In the genomic region with DNA sequence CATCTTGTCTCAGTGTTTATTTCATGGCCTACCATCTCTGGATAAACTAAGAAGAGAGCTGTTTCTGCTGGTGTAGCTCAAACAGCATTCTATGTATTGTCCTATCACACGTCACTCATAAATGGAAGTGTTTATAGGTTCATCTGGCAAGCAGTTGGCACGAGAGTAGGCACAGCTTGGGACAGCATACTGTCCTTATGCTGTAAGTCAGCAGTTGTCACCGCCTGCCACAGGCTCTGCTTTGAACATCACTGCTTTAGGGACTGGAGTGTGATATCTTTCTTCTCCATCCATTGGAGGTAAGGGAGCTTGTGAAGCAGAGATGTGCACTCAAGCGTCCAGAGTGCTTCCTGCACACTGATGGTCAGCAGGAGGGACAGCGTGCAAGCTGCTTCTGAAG, we compare ENCODE assay signal across 15 mouse cellular contexts. TPM values are rescaled to one million over a fixed set of nuclear protein-coding genes. Genes with fewer than 3 reads are reported as not detected.
DNase-seq lines count a peak whose midpoint lies in the region; ATAC-seq lines count a peak whose summit lies in the region.
"Had no signal": no experiment of that assay in that cellular context is flagged by ENCODE, and none has a peak within 500 bp of the region (broad histone marks: within the 10 kb centered on the region; RNA-seq: fewer than 3 reads in every experiment).

No protein-coding gene starts in this region.

- H3K4me1 ChIP-seq in heart, embryonic 12.5 days (replicated peaks) = peaks cover 46% of the 10 kb centered on the region
- H3K4me1 ChIP-seq: limb, embryonic 13.5 days had no signal

- 64% methylated on average over 5 of the region's 5 CpGs for WGBS in heart, embryonic 12.5 days

- H3K4me3 ChIP-seq in heart, embryonic 12.5 days = no peak overlapping the region
- H3K4me3 ChIP-seq: hindbrain, embryonic 13.5 days; limb, embryonic 13.5 days had no signal

- H3K9me3 ChIP-seq in heart, embryonic 12.5 days (replicated peaks) = no peaks in the 10 kb centered on the region
- H3K9me3 ChIP-seq: hindbrain, embryonic 13.5 days had no signal

- DNase-seq in cerebellum, adult 11 months = peak; percentile 42
- peak; percentile 30 for DNase-seq in right cerebral cortex, postnatal 4 days
- no peak for DNase-seq in right cerebral cortex, adult 18-20 months
- DNase-seq in layer of hippocampus, postnatal 14 days (ENCODE audit: low spot score in 2 of 2) = peak; percentile 45 to 74
- no peak for DNase-seq in kidney, postnatal 14 days
- no peak for DNase-seq in thymus, postnatal 10 days (ENCODE audit: low spot score in 2 of 2)
- DNase-seq: adrenal gland, postnatal 36 days; heart, adult 11 months; kidney, adult 18-20 months; lung, postnatal 36 days had no signal

- H3K27me3 ChIP-seq in heart, embryonic 12.5 days (replicated peaks) = no peaks in the 10 kb centered on the region
- H3K27me3 ChIP-seq: hindbrain, embryonic 13.5 days; limb, embryonic 13.5 days had no signal

- ATAC-seq in cerebellum, adult (ENCODE audit: insufficient number of reproducible peaks, low FRiP score, low TSS enrichment) = no peak; the same call in 1 of the 2 replicates
- ATAC-seq in heart, embryonic 12.5 days (ENCODE audit: insufficient number of reproducible peaks, low FRiP score) = no peak

- H3K36me3 ChIP-seq in heart, embryonic 12.5 days = peaks cover 3% of the 10 kb centered on the region; the same call in 1 of the 2 replicates
- H3K36me3 ChIP-seq: limb, embryonic 13.5 days had no signal

- no peak overlapping the region for H3K27ac ChIP-seq in heart, embryonic 12.5 days (ENCODE audit: poor library complexity, severe bottlenecking)
- H3K27ac ChIP-seq: hindbrain, embryonic 13.5 days; limb, embryonic 13.5 days; stomach, postnatal 0 days had no signal

- H3K4me2 ChIP-seq in heart, embryonic 12.5 days = no peak overlapping the region
- H3K4me2 ChIP-seq: hindbrain, embryonic 13.5 days; limb, embryonic 13.5 days had no signal

- H3K9ac ChIP-seq in heart, embryonic 12.5 days = no peak overlapping the region
- H3K9ac ChIP-seq: hindbrain, embryonic 13.5 days; limb, embryonic 13.5 days had no signal

RNA-seq across cellular contexts. Expression of a gene that starts 19.8 kb away (rescaled TPM):
- total RNA-seq in layer of hippocampus, postnatal 14 days (2021) = 100 to 1,000 TPM; 180 to 193 TPM
- 5.1 and 6.8 TPM in 2 replicates for polyA plus RNA-seq in heart, embryonic 12.5 days (2016; fragmentation: Nextera tagmentation; extraction: Ambion mirVana)

RNA-seq across cellular contexts. Expression of a gene that starts 35.6 kb away (rescaled TPM):
- total RNA-seq in layer of hippocampus, postnatal 14 days (2021) = 100 to 1,000 TPM; 457 to 460 TPM
- polyA plus RNA-seq in heart, embryonic 12.5 days (2016; fragmentation: Nextera tagmentation; extraction: Ambion mirVana) = 377 and 402 TPM in 2 replicates

RNA-seq across cellular contexts. Expression of a gene that starts 48.6 kb away (rescaled TPM):
- total RNA-seq in layer of hippocampus, postnatal 14 days (2021) = 10 to 100 TPM; 87.7 to 90.7 TPM
- polyA plus RNA-seq in heart, embryonic 12.5 days (2016; fragmentation: Nextera tagmentation; extraction: Ambion mirVana) = 22.9 and 24.3 TPM in 2 replicates

Comparison
In these comparisons a context has a peak if more than half of its experiments do, and no peak if none do; other contexts are left out.
1. DNase-seq: peak in cerebellum, adult 11 months (single experiment), right cerebral cortex, postnatal 4 days (single experiment) and layer of hippocampus, postnatal 14 days (2 of 2); none in right cerebral cortex, adult 18-20 months (single experiment), kidney, postnatal 14 days (single experiment) and thymus, postnatal 10 days (0 of 2).